Mouse (Mus musculus): ENCODE data around the gene 1700029I15Rik.

The 1700029I15Rik gene

GRCm38 (mm10) chr2:92373437-92373813, 8.9 kb upstream of the 1700029I15Rik start:
- no peak for DNase-seq (ENCODE audit: low spot score in 2 of 2)

- DNase-seq (ENCODE audit: low spot score in 2 of 2): peak; percentile 25 to 35
Observed at GRCm38 (mm10) chr2:92374514-92374913, 7.8 kb upstream of the 1700029I15Rik start, which contains the start of the genes Pex16 and Large2. Gene Pex16, plus strand, starts transcription at chr2:92374676. Gene Large2, minus strand, starts transcription at chr2:92374869.

GRCm38 (mm10) chr2:92375099-92375623, 7.2 kb upstream of the 1700029I15Rik start:
- peak; percentile 95 for DNase-seq (ENCODE audit: low spot score in 2 of 2)

GRCm38 (mm10) chr2:92375788-92376187, 6.5 kb upstream of the 1700029I15Rik start:
- DNase-seq (ENCODE audit: low spot score in 2 of 2): no peak

- DNase-seq (ENCODE audit: low spot score in 2 of 2): no peak
Observed at GRCm38 (mm10) chr2:92376300-92376699, 6.0 kb upstream of the 1700029I15Rik start.

- no peak for DNase-seq (ENCODE audit: low spot score in 2 of 2)
Observed at GRCm38 (mm10) chr2:92377320-92377719, 5.0 kb upstream of the 1700029I15Rik start.

- DNase-seq (ENCODE audit: low spot score in 2 of 2): no peak
Observed at GRCm38 (mm10) chr2:92379783-92380494, 2.4 kb upstream of the 1700029I15Rik start.

GRCm38 (mm10) chr2:92380495-92381050, 1.8 kb upstream of the 1700029I15Rik start:
- no peak for DNase-seq (ENCODE audit: low spot score in 2 of 2)

GRCm38 (mm10) chr2:92381161-92381560, 1.2 kb upstream of the 1700029I15Rik start:
- no peak for DNase-seq (ENCODE audit: low spot score in 2 of 2)

- DNase-seq (ENCODE audit: low spot score in 2 of 2): no peak
Observed at GRCm38 (mm10) chr2:92382759-92383158, 421 bp downstream of the 1700029I15Rik start.

GRCm38 (mm10) chr2:92384101-92384500, 1.8 kb downstream of the 1700029I15Rik start:
- no peak for DNase-seq (ENCODE audit: low spot score in 2 of 2)

- no peak for DNase-seq (ENCODE audit: low spot score in 2 of 2)
Observed at GRCm38 (mm10) chr2:92385113-92386051, 3.0 kb downstream of the 1700029I15Rik start.

GRCm38 (mm10) chr2:92386821-92387570, 4.7 kb downstream of the 1700029I15Rik start:
- DNase-seq (ENCODE audit: low spot score in 2 of 2): no peak

- DNase-seq (ENCODE audit: low spot score in 2 of 2): no peak
Observed at GRCm38 (mm10) chr2:92387646-92388045, 5.3 kb downstream of the 1700029I15Rik start.

GRCm38 (mm10) chr2:92388081-92388517, 5.8 kb downstream of the 1700029I15Rik start:
- no peak for DNase-seq (ENCODE audit: low spot score in 2 of 2)

- DNase-seq (ENCODE audit: low spot score in 2 of 2): peak; percentile 23 to 33
Observed at GRCm38 (mm10) chr2:92388891-92389641, 6.7 kb downstream of the 1700029I15Rik start.

- DNase-seq (ENCODE audit: low spot score in 2 of 2): no peak
Observed at GRCm38 (mm10) chr2:92389645-92390044, 7.3 kb downstream of the 1700029I15Rik start.

- no peak for DNase-seq (ENCODE audit: low spot score in 2 of 2)
Observed at GRCm38 (mm10) chr2:92390206-92390930, 8.0 kb downstream of the 1700029I15Rik start.

GRCm38 (mm10) chr2:92391116-92391515, 8.8 kb downstream of the 1700029I15Rik start:
- DNase-seq (ENCODE audit: low spot score in 2 of 2): no peak

Data from natural killer cell, adult 2 months (primary cell).